Mouse (Mus musculus): ENCODE data around the gene Wipf2.

- no peak for TF ChIP-seq POLR2A (IDR thresholded peaks at IDR 0.05; ENCODE audit: insufficient read depth, low read length)
- TF ChIP-seq EP300 (IDR thresholded peaks at IDR 0.05; ENCODE audit: insufficient read depth, low read depth, low read length) = no peak
Measured at GRCm38 (mm10) chr11:98917428-98918005, 54.1 kb downstream of the Wipf2 start.
